Mouse (Mus musculus) limb, embryonic 11.5 days (tissue): ENCODE measurements around the gene Ap5z1. TPM values are rescaled to one million over a fixed set of nuclear protein-coding genes. Genes with fewer than 3 reads are reported as not detected.

Source experiments
- ATAC-seq: fragments of 200-750 bp; cut with Nextera tagmentation; 2 replicates; pipeline ENCODE4 v1.8.0; 2017; ENCODE audit warnings: low read depth; ENCODE audit not compliant: insufficient number of reproducible peaks, low FRiP score, low TSS enrichment
- DNase-seq: peaks from one replicate; pipeline ENCODE4 v3.0.0-alpha.2; 2015; ENCODE audit warnings: low spot score
- H3K27ac ChIP-seq: fragments of 300-500 bp; sonication (generic); replicated peaks from 2 replicates; pipeline ENCODE4 v1.5.1; 2014; ENCODE audit warnings: low read depth, mild to moderate bottlenecking, low read length
- H3K27me3 ChIP-seq: fragments of 300-500 bp; sonication (generic); 2 replicates; pipeline ENCODE4 v1.6.1; 2014; ENCODE audit warnings: mild to moderate bottlenecking, low read length, mixed read lengths; ENCODE audit not compliant: control insufficient read depth, insufficient read depth
- H3K36me3 ChIP-seq: fragments of 300-500 bp; sonication (generic); 2 replicates; pipeline ENCODE4 v1.6.1; 2014; ENCODE audit warnings: mild to moderate bottlenecking, low read length, moderate library complexity, mixed read lengths; ENCODE audit not compliant: control insufficient read depth, insufficient read depth
- H3K4me1 ChIP-seq: fragments of 300-500 bp; sonication (generic); 2 replicates; pipeline ENCODE4 v1.6.1; 2014; ENCODE audit warnings: low read length, mixed read lengths; ENCODE audit not compliant: control insufficient read depth, insufficient read depth
- H3K4me2 ChIP-seq: fragments of 300-500 bp; sonication (generic); 2 replicates; pipeline ENCODE4 v1.6.1; 2014; ENCODE audit warnings: low read depth, mild to moderate bottlenecking, moderate library complexity; ENCODE audit not compliant: severe bottlenecking
- H3K4me3 ChIP-seq: fragments of 300-500 bp; sonication (generic); 2 replicates; pipeline ENCODE4 v1.5.1; 2014; ENCODE audit warnings: low read depth, low read length
- H3K9ac ChIP-seq: fragments of 300-500 bp; sonication (generic); 2 replicates; pipeline ENCODE4 v1.6.1; 2014; ENCODE audit warnings: mild to moderate bottlenecking, low read length
- H3K9me3 ChIP-seq: fragments of 300-500 bp; sonication (generic); 2 replicates; pipeline ENCODE4 v1.6.1; 2016; ENCODE audit warnings: low read length; ENCODE audit not compliant: control insufficient read depth
- WGBS: fragments of 180-500 bp; shearing (Covaris S2); extraction: QIAGEN DNeasy Blood & Tissue Kit; methylation state at CpG from one replicate; pipeline ENCODE4 v1.1.7; 2014; 5-methylcytosine and 5-hydroxymethylcytosine counted together
- polyA plus RNA-seq: library from polyadenylated mRNA; unstranded; fragments of >200 nt; fragmentation: Nextera tagmentation; extraction: Ambion mirVana; gene quantifications from 2 replicates; pipeline ENCODE4 v1.2.1, GENCODE M21; 2014

The Ap5z1 gene
- polyA plus RNA-seq, 1 experiment from 2014 or later, result 8.0 TPM

DNA sequence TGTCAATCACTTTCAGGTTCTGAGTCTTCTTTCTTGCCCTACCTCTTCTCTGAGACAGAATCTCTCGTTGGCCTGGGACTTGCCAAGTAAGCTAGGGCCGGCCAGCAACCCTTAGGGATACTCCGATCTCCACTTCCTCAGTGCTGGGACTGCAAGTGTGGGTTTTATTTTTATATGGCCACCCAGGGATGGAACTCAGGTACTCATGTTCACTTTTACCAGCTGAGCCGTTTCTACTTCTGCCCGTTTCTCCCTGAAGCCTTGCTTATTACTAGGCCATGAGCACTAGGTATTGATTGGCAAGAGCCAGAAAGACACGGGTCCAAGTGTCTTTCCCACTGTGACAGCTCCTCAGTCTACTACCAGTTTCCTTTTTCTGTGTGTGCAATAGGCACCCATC is 733 bp upstream of the Ap5z1 start:
- H3K4me2 ChIP-seq, result peak overlapping the region; percentile 83; the same call in 1 of the 2 replicates
- no peak for DNase-seq
- H3K4me3 ChIP-seq, result no peak overlapping the region
- no peak for ATAC-seq
- peaks cover 4% of the 10 kb centered on the region; the same call in 1 of the 2 replicates for H3K4me1 ChIP-seq
- H3K27me3 ChIP-seq, result no peaks in the 10 kb centered on the region
- WGBS, result 87% methylated on average over 6 of the region's 6 CpGs
- H3K27ac ChIP-seq, result 0 out of 2 replicates have a peak overlapping the region, but pooled peaks have one; percentile 37
- peak overlapping the region; percentile 56; the same call in 1 of the 2 replicates for H3K9ac ChIP-seq
- 0 out of 2 replicates have a peak, but pooled peaks cover 3% of the 10 kb centered on the region for H3K36me3 ChIP-seq
- no peaks in the 10 kb centered on the region for H3K9me3 ChIP-seq

DNA sequence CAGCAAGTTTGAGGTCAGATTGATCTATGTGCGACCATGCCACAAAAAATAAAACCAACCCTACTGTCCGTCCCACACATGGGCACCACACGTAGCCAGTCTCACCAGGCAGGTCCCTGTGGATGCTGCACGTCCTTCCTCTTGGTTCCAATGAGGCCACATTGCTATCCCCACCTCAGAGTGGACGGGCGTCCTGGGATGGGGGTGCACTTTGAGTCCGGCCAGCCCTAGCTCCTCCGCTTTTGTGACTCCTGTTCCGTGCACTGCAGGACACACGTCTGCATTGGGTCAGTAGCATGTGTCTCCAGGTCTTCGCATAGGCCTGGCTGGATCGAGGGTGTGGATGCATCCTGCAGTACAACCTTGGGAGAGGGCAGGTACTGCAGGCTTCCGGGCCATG is 4.6 kb downstream of the Ap5z1 start:
- H3K4me1 ChIP-seq, result peaks cover 4% of the 10 kb centered on the region; the same call in 1 of the 2 replicates
- H3K27ac ChIP-seq, result no peak overlapping the region
- ATAC-seq (no peak), DNase-seq (no peak)
- no peak overlapping the region for H3K4me3 ChIP-seq
- no peak overlapping the region for H3K9ac ChIP-seq
- H3K36me3 ChIP-seq, result peaks cover 5% of the 10 kb centered on the region; the same call in 1 of the 2 replicates
- 90% methylated on average over 13 of the region's 13 CpGs for WGBS
- H3K27me3 ChIP-seq, result no peaks in the 10 kb centered on the region
- H3K9me3 ChIP-seq, result no peaks in the 10 kb centered on the region
- no peak overlapping the region for H3K4me2 ChIP-seq

DNA sequence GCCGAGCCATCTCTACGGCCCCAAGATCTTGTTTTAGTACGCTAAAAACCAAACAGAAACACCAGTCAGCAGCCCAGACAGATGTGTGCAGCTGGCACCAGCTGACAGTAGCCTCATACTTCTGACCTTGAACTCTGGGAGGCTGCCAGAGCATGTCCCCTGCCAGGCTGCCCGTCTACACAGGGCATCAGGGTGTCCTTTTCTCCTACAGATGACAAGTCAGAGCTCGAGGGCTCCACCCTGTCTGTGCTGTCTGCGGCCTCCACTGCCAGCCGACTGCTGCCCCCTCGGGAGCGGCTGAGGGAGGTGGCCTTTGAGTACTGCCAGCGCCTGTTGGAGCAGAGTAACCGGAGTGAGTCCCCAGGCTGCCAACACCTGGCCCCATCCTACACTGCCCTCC is 6.1 kb downstream of the Ap5z1 start:
- no peak overlapping the region for H3K9ac ChIP-seq
- no peaks in the 10 kb centered on the region for H3K27me3 ChIP-seq
- 90% methylated on average over 11 of the region's 11 CpGs for WGBS
- no peak for ATAC-seq
- H3K4me1 ChIP-seq, result peaks cover under 1% of the 10 kb centered on the region; the same call in 1 of the 2 replicates
- no peak for DNase-seq
- no peak overlapping the region for H3K27ac ChIP-seq
- peaks cover 5% of the 10 kb centered on the region; the same call in 1 of the 2 replicates for H3K36me3 ChIP-seq
- H3K9me3 ChIP-seq, result no peaks in the 10 kb centered on the region
- no peak overlapping the region for H3K4me3 ChIP-seq
- no peak overlapping the region for H3K4me2 ChIP-seq

DNA sequence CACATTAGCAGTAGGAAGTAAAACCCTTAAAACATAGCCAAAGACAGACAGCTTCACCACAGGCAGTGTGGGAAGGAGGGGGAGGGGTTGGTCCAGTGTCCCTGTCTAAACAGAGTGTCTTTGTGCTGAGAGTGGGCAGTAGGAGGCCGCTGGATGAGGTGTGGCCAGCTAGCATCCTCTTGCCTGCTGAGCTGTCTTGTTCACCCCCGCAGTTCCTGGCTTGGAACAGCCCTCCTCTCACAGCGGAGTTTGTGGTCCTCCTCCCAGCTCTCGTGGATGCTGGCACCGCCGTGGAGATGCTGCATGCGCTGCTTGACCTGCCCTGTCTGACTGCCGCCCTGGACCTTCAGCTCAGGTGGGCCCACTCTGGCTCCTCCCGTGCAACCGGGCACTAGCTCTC is 10.0 kb downstream of the Ap5z1 start:
- H3K9ac ChIP-seq, result no peak overlapping the region
- no peak overlapping the region for H3K27ac ChIP-seq
- ATAC-seq, result no peak
- H3K4me3 ChIP-seq, result no peak overlapping the region
- no peak overlapping the region for H3K4me2 ChIP-seq
- H3K27me3 ChIP-seq, result no peaks in the 10 kb centered on the region
- 84% methylated on average over 10 of the region's 10 CpGs for WGBS
- peaks cover 5% of the 10 kb centered on the region; the same call in 1 of the 2 replicates for H3K36me3 ChIP-seq
- H3K4me1 ChIP-seq, result no peaks in the 10 kb centered on the region
- no peaks in the 10 kb centered on the region for H3K9me3 ChIP-seq
- DNase-seq, result no peak

DNA sequence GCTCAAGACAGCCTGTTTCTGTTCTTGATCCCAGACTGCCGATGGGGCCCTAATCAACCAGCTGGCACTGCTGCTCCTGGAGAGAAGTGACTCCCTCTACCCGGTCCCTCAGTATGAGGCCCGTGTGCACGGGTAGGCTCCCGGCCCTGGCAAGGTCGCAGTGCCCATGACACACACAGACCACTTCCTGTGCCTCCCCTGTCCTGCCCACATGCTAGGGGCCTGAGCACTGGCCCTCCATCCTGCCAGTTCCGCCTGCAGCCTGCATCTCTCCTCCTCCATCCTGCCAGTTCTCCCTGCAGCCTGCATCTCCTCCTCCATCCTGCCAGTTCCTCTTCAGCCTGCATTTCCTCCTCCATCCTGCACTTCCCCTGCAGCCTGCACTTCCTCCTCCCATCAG is 11.9 kb downstream of the Ap5z1 start:
- H3K27ac ChIP-seq, result no peak overlapping the region
- DNase-seq (no peak), ATAC-seq (no peak)
- no peak overlapping the region for H3K4me3 ChIP-seq
- no peaks in the 10 kb centered on the region for H3K27me3 ChIP-seq
- no peaks in the 10 kb centered on the region for H3K4me1 ChIP-seq
- WGBS, result 91% methylated on average over 7 of the region's 7 CpGs
- H3K9me3 ChIP-seq, result no peaks in the 10 kb centered on the region
- H3K4me2 ChIP-seq, result no peak overlapping the region
- H3K36me3 ChIP-seq, result no peaks in the 10 kb centered on the region; the same call in 1 of the 2 replicates
- no peak overlapping the region for H3K9ac ChIP-seq

DNA sequence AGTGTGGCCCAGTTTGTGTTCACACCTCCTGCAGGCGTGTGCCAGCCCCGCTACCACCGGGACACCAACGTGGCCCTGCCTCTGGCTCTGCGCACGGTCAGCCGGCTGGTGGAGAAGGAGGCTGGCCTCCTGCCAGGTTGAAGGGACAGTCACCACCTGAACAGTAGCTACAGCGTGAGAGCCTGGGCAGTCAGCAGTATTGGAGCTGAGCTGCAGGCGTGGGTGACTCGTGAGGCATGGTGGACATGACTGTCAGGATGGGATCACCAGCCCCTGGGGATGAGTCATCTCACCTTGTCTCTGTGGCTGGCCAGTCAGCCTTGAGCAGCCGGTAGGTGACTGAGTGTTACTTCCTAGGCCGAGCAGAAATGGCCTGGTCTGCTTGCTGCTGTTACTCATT is 13.6 kb downstream of the Ap5z1 start:
- Histone ChIP-seq H3K27me3 (no peaks in the 10 kb centered on the region), H3K27ac (no peak overlapping the region), H3K4me2 (no peak overlapping the region), H3K4me1 (no peaks in the 10 kb centered on the region), H3K4me3 (no peak overlapping the region), H3K36me3 (no peaks in the 10 kb centered on the region; the same call in 1 of the 2 replicates), H3K9ac (no peak overlapping the region), H3K9me3 (no peaks in the 10 kb centered on the region)
- 87% methylated on average over 12 of the region's 12 CpGs for WGBS
- ATAC-seq (no peak), DNase-seq (no peak)

DNA sequence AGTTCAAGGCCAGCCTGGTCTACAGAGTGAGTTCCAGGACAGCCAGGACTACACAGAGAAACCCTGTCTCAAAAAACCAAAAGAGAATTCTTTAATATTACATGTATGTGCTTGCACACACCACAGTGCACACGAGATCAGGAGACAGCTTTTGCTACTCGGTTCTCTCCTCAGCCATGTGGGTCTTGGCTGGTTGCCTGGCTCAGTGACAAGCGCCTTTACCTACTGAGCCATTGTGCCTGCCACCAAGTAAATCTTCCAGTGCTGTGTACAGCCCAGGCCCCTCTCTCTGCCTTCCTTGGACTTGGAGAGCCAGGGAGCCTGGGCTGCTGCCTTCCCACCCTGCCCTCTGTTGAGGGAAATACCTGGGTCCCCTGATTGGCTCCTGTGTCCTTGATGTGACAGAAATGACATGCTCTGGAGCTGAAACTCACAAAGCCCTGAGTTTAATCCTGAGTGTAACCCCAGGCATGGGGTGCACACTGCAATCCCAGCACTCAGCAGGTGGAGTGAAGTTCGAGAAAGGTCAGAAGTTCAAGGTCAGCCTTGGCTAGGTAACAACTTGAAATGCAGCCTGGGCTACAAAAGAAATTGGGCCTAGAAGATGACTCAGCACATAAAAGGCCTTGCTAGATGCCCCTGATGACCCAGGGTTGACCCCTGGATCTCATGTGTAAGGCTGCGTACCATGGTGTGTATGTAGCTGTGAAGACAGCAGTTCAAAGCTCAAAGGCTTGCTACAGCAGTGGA is 14.3 kb downstream of the Ap5z1 start:
- Histone ChIP-seq H3K4me1 (no peaks in the 10 kb centered on the region), H3K9me3 (no peaks in the 10 kb centered on the region), H3K9ac (no peak overlapping the region), H3K4me3 (no peak overlapping the region), H3K27me3 (no peaks in the 10 kb centered on the region), H3K27ac (no peak overlapping the region), H3K36me3 (no peaks in the 10 kb centered on the region; the same call in 1 of the 2 replicates), H3K4me2 (no peak overlapping the region)
- DNase-seq (no peak), ATAC-seq (no peak)
- WGBS, result 88% methylated on average over 5 of the region's 5 CpGs

DNA sequence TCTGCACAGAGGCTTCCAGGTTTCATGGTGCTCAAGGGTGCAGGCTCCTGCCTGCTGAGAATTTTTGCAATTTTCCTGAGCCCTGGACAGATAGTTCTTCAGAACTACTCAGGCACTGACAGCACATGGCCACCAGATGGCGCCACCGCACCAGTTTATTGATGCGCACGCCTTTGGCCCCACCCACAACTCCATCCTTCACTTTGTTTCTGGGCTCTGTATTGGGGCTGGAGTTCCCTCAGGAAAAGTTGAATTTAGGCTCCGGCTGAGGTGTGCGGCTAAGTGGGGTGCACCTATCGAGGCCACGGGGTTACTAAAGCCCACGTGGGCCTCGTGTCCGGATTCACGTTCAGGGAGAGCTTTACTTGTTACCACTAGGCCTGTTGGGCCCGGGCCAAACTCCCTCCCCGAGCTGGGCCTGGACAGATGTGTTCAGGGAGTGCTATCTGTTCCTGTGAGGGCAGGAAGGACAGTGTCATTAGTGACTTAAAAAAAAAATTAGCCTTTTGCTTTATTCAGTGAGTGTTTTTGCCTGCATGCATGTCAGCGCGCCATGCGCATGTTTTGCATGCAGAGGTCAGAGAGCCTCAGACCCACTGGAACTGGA is 15.2 kb downstream of the Ap5z1 start:
- Histone ChIP-seq H3K4me2 (no peak overlapping the region), H3K27me3 (no peaks in the 10 kb centered on the region), H3K4me3 (no peak overlapping the region), H3K4me1 (no peaks in the 10 kb centered on the region), H3K27ac (no peak overlapping the region), H3K9ac (peak overlapping the region; percentile 28; the same call in 1 of the 2 replicates), H3K9me3 (no peaks in the 10 kb centered on the region), H3K36me3 (no peaks in the 10 kb centered on the region; the same call in 1 of the 2 replicates)
- 33% methylated on average over 17 of the region's 17 CpGs for WGBS
- ATAC-seq (peak; percentile 65), DNase-seq (peak; percentile 90)
